8 mouse cellular contexts compared by ENCODE assay signal in genomic region chr8:74993475-74994451, GRCm38 (mm10). TPM values are rescaled to one million over a fixed set of nuclear protein-coding genes. Genes with fewer than 3 reads are reported as not detected.
DNase-seq lines count a peak whose midpoint lies in the region; ATAC-seq lines count a peak whose summit lies in the region.

No protein-coding gene starts in this region.

- 0 out of 2 replicates have a peak, but pooled peaks cover 3% of the 10 kb centered on the region for H3K4me1 ChIP-seq in forebrain, embryonic 11.5 days (replicated peaks; ENCODE audit: control insufficient read depth, insufficient read depth, low read length)
- peaks cover 11% of the 10 kb centered on the region for H3K4me1 ChIP-seq in heart, embryonic 16.5 days (ENCODE audit: control insufficient read depth, insufficient read depth, low read length)
- peaks cover 16% of the 10 kb centered on the region for H3K4me1 ChIP-seq in liver, embryonic 15.5 days (replicated peaks)
- peaks cover 4% of the 10 kb centered on the region; the same call in 1 of the 2 replicates for H3K4me1 ChIP-seq in neural tube, embryonic 12.5 days

- 1% methylated on average over 85 of the region's 111 CpGs for WGBS in forebrain, embryonic 11.5 days
- WGBS in heart, embryonic 16.5 days = under 1% methylated on average over 101 of the region's 111 CpGs
- WGBS in liver, embryonic 15.5 days (ENCODE audit: insufficient replicate concordance) = 1% methylated on average over 96 of the region's 111 CpGs
- under 1% methylated on average over 105 of the region's 111 CpGs for WGBS in neural tube, embryonic 12.5 days

- H3K9ac ChIP-seq in forebrain, embryonic 11.5 days (ENCODE audit: low read length) = peak overlapping the region; percentile 100
- peak overlapping the region; percentile 100 for H3K9ac ChIP-seq in heart, embryonic 16.5 days (ENCODE audit: low read length)
- H3K9ac ChIP-seq in liver, embryonic 15.5 days = peak overlapping the region; percentile 97
- H3K9ac ChIP-seq in neural tube, embryonic 12.5 days = peak overlapping the region; percentile 98

- DNase-seq in CD8-positive naive resting alpha-beta T cell, adult 2 months (ENCODE audit: low read depth in 2 of 2, low spot score in 2 of 2) = peak; percentile 75 to 79
- DNase-seq in c-Kit-positive CD71-positive TER-119-negative erythroid progenitor cells, embryonic 14.5 days (ENCODE audit: low read depth) = peak; percentile 71
- DNase-seq in forebrain, embryonic 11.5 days (ENCODE audit: low spot score) = peak; percentile 91
- peak; percentile 91 for DNase-seq in kidney, postnatal 36 days
- DNase-seq in telencephalon, adult 2 months (ENCODE audit: low read depth, low spot score) = peak; percentile 80

- H3K9me3 ChIP-seq in forebrain, embryonic 11.5 days (ENCODE audit: control insufficient read depth, low read length) = no peaks in the 10 kb centered on the region
- no peaks in the 10 kb centered on the region for H3K9me3 ChIP-seq in heart, embryonic 16.5 days (replicated peaks; ENCODE audit: control insufficient read depth, low read length)
- H3K9me3 ChIP-seq in liver, embryonic 15.5 days (replicated peaks) = no peaks in the 10 kb centered on the region
- H3K9me3 ChIP-seq in neural tube, embryonic 12.5 days = no peaks in the 10 kb centered on the region

- H3K27ac ChIP-seq in forebrain, embryonic 11.5 days (ENCODE audit: low read depth, low read length) = peak overlapping the region; percentile 93
- H3K27ac ChIP-seq in heart, embryonic 16.5 days (ENCODE audit: low read length) = peak overlapping the region; percentile 96
- peak overlapping the region; percentile 91 for H3K27ac ChIP-seq in liver, embryonic 15.5 days (replicated peaks)
- peak overlapping the region; percentile 88 for H3K27ac ChIP-seq in neural tube, embryonic 12.5 days

- H3K4me3 ChIP-seq in forebrain, embryonic 11.5 days (ENCODE audit: low read depth, low read length) = peak overlapping the region; percentile 90
- H3K4me3 ChIP-seq in heart, embryonic 16.5 days (ENCODE audit: low read length) = peak overlapping the region; percentile 89
- H3K4me3 ChIP-seq in liver, embryonic 15.5 days (replicated peaks) = peak overlapping the region; percentile 92
- peak overlapping the region; percentile 95 for H3K4me3 ChIP-seq in neural tube, embryonic 12.5 days

- H3K27me3 ChIP-seq in forebrain, embryonic 11.5 days (ENCODE audit: control insufficient read depth, insufficient read depth, low read length) = no peaks in the 10 kb centered on the region
- H3K27me3 ChIP-seq in heart, embryonic 16.5 days (ENCODE audit: control insufficient read depth, insufficient read depth, low read length) = no peaks in the 10 kb centered on the region
- H3K27me3 ChIP-seq in liver, embryonic 15.5 days = peaks cover 25% of the 10 kb centered on the region
- peaks cover 4% of the 10 kb centered on the region; the same call in 1 of the 2 replicates for H3K27me3 ChIP-seq in neural tube, embryonic 12.5 days (replicated peaks)

- peaks cover under 1% of the 10 kb centered on the region; the same call in 1 of the 2 replicates for H3K36me3 ChIP-seq in forebrain, embryonic 11.5 days (ENCODE audit: control insufficient read depth, insufficient read depth, low read length)
- H3K36me3 ChIP-seq in heart, embryonic 16.5 days (ENCODE audit: control insufficient read depth, insufficient read depth) = peaks cover 2% of the 10 kb centered on the region
- H3K36me3 ChIP-seq in liver, embryonic 15.5 days (replicated peaks) = peaks cover 3% of the 10 kb centered on the region
- peaks cover 3% of the 10 kb centered on the region for H3K36me3 ChIP-seq in neural tube, embryonic 12.5 days

- H3K4me2 ChIP-seq in forebrain, embryonic 11.5 days (ENCODE audit: low read depth, low read length, severe bottlenecking) = peak overlapping the region; percentile 64
- H3K4me2 ChIP-seq in heart, embryonic 16.5 days (ENCODE audit: low read depth, low read length) = peak overlapping the region; percentile 68
- peak overlapping the region; percentile 75 for H3K4me2 ChIP-seq in liver, embryonic 15.5 days
- peak overlapping the region; percentile 61 for H3K4me2 ChIP-seq in neural tube, embryonic 12.5 days (replicated peaks)

- ATAC-seq in forebrain, embryonic 11.5 days (replicated peaks; ENCODE audit: low FRiP score) = peak; percentile 94
- ATAC-seq in heart, embryonic 16.5 days (replicated peaks; ENCODE audit: extremely low read depth, insufficient read depth, low FRiP score) = peak; percentile 94
- peak; percentile 93 for ATAC-seq in liver, embryonic 15.5 days (ENCODE audit: insufficient read depth)
- peak; percentile 94 for ATAC-seq in neural tube, embryonic 12.5 days (ENCODE audit: low FRiP score, low read depth)

RNA-seq across cellular contexts. Expression of gene Hmgxb4, which starts 0.6 kb away (rescaled TPM):
- 52.5 and 54.5 TPM in 2 replicates for polyA plus RNA-seq in forebrain, embryonic 11.5 days (2014; fragmentation: Nextera tagmentation; extraction: Ambion mirVana)
- polyA plus RNA-seq in heart, embryonic 16.5 days (2015; fragmentation: Nextera tagmentation; extraction: Ambion mirVana) = 17.9 and 18.9 TPM in 2 replicates
- 11.0 and 11.5 TPM in 2 replicates for polyA plus RNA-seq in liver, embryonic 15.5 days (2015; fragmentation: Nextera tagmentation; extraction: Ambion mirVana)
- 30.8 and 38.3 TPM in 2 replicates for polyA plus RNA-seq in neural tube, embryonic 12.5 days (2016; fragmentation: Nextera tagmentation; extraction: Ambion mirVana)

RNA-seq across cellular contexts. Expression of gene Tom1, which starts 39.7 kb away (rescaled TPM):
- polyA plus RNA-seq in forebrain, embryonic 11.5 days (2014; fragmentation: Nextera tagmentation; extraction: Ambion mirVana) = 23.1 and 25.3 TPM in 2 replicates
- 42.3 and 51.6 TPM in 2 replicates for polyA plus RNA-seq in heart, embryonic 16.5 days (2015; fragmentation: Nextera tagmentation; extraction: Ambion mirVana)
- 13.2 and 14.8 TPM in 2 replicates for polyA plus RNA-seq in liver, embryonic 15.5 days (2015; fragmentation: Nextera tagmentation; extraction: Ambion mirVana)
- 32.1 and 32.7 TPM in 2 replicates for polyA plus RNA-seq in neural tube, embryonic 12.5 days (2016; fragmentation: Nextera tagmentation; extraction: Ambion mirVana)

Comparison
In these comparisons a context has a peak if more than half of its experiments do, and no peak if none do; other contexts are left out.
1. Peak in every context shown above with its lines: DNase-seq, ATAC-seq, H3K4me3 ChIP-seq and H3K27ac ChIP-seq.